Mouse (Mus musculus) heart, embryonic 10.5 days (tissue): Measurements from ENCODE around the gene Gramd1c. TPM values are rescaled to one million over a fixed set of nuclear protein-coding genes. Genes with fewer than 3 reads are reported as not detected.

Experiments used
- DNase-seq: peaks from one replicate; pipeline ENCODE4 v3.0.0-alpha.2; 2017; ENCODE audit warnings: low spot score
- H3K27ac ChIP-seq: fragments of 300-500 bp; sonication (generic); 2 replicates; pipeline ENCODE4 v1.5.1; 2016; ENCODE audit warnings: mild to moderate bottlenecking
- H3K27me3 ChIP-seq: fragments of 300-500 bp; sonication (generic); 2 replicates; pipeline ENCODE4 v1.6.1; 2016; ENCODE audit warnings: mild to moderate bottlenecking; ENCODE audit not compliant: poor library complexity, insufficient read depth, severe bottlenecking
- H3K36me3 ChIP-seq: fragments of 300-500 bp; sonication (generic); 2 replicates; pipeline ENCODE4 v1.6.1; 2016; ENCODE audit warnings: mild to moderate bottlenecking, moderate library complexity
- H3K4me1 ChIP-seq: fragments of 300-500 bp; sonication (generic); 2 replicates; pipeline ENCODE4 v1.6.1; 2016; ENCODE audit warnings: mild to moderate bottlenecking
- H3K4me3 ChIP-seq: fragments of 300-500 bp; sonication (generic); 2 replicates; pipeline ENCODE4 v1.5.1; 2016; ENCODE audit warnings: mild to moderate bottlenecking, moderate library complexity
- H3K9me3 ChIP-seq: fragments of 300-500 bp; sonication (generic); 2 replicates; pipeline ENCODE4 v1.6.1; 2016; ENCODE audit warnings: mild to moderate bottlenecking, moderate library complexity
- WGBS: fragments of 180-500 bp; shearing (Covaris S2); methylation state at CpG from one replicate; pipeline ENCODE4 v1.1.7; 2016; 5-methylcytosine and 5-hydroxymethylcytosine counted together
- polyA plus RNA-seq: library from polyadenylated mRNA; unstranded; fragments of >200 nt; fragmentation: Nextera tagmentation; extraction: Ambion mirVana; gene quantifications from 2 replicates; pipeline ENCODE4 v1.2.1, GENCODE M21; 2016

Gene Gramd1c
- polyA plus RNA-seq = 8.1 and 8.4 TPM in 2 replicates

DNA sequence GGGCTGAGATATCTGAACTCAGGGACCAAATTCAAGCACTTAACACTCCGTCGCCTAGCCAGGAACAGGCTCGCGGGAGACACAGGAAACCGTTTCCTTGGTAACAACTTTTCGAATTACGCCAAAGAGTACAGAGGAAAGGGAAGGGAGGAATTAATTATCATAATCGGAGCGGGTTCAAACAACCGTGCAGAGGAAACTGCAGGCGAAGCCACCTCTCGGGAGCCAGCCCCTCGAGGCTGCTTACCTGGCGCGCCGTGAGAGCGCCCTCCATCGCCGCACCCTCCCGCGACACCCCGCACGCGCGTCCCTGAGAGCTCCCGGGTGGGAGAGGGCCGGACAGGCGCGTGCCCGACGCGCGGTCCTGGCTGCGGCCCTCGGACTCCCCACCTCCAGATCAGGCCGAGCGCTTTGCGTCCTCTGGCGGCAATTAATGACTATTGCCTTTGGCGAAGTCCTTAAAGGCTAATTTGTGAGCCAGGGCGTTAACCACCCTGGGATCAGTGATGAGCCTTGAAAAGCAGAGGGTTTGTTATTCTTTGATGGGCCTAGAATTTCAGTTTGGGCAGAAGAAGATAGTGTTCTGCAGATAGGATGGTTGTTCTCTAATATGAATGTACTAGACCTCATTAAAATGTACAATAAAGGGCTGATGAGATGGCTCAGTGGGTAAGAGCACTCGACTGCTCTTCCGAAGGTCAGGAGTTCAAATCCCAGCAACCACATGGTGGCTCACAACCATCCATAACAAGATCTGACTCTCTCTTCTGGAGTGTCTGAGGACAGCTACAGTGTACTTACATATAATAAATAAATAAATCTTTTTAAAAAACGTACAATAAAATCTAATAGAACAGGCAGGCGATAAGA lies at the start of gene Gramd1c:
TSS of gene Gramd1c (minus strand) at position 321 of the 870 bp plus-strand sequence.
- Histone ChIP-seq H3K4me1 (no peaks in the 10 kb centered on the region), H3K4me3 (peak within 1 kb of the TSS; percentile 72), H3K36me3 (no peaks in the 10 kb centered on the region), H3K27ac (peak within 1 kb of the TSS; percentile 85), H3K27me3 (no peaks in the 10 kb centered on the region), H3K9me3 (no peaks in the 10 kb centered on the region)
- DNase-seq = peak; percentile 86
- WGBS = 8% methylated on average over 45 of the region's 45 CpGs

DNA sequence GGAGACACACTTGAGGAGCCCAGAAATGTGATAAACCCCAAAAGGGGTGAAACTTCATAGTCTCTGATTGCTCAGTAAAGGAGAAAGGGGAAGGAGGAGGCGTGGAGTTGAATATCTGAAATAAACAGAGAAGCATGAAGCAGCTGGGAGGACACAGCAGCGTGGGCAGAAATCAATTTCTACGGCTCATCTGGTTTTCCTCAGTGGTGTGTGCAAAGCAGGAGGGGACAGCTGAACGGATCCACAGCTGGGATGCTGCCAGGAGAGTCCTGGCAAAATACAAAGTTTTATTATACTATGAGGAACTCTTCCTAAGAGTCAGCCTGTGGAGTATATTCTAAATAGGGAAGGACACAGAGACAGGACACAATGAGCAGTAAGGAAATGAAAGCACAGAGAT lies 45.9 kb upstream of the Gramd1c start:
- 81% methylated on average over 4 of the region's 4 CpGs for WGBS
- Histone ChIP-seq H3K27ac (no peak overlapping the region), H3K36me3 (peaks cover 59% of the 10 kb centered on the region), H3K27me3 (no peaks in the 10 kb centered on the region), H3K9me3 (no peaks in the 10 kb centered on the region), H3K4me1 (no peaks in the 10 kb centered on the region), H3K4me3 (no peak overlapping the region)
- no peak for DNase-seq

DNA sequence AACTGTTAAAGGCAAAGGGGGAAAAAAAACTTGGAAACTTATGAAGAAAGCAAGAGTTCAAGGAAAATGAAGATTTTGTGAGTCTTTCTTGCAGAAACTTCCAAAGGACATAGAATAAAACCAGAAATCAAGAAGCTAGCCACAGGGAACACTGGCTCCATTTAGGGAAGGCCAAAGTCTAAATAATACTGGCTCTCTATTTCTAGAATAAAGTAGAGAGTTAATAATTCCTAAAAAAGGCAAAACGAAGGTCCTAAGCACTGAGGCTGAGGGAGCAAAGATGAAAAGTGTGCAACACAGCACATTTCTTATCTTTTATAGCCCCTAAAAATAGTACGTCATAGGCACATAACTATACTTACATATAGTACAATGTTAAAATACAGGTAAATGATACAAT lies 42.1 kb upstream of the Gramd1c start:
- Histone ChIP-seq H3K4me1 (no peaks in the 10 kb centered on the region), H3K27ac (no peak overlapping the region), H3K4me3 (no peak overlapping the region), H3K27me3 (no peaks in the 10 kb centered on the region), H3K36me3 (peaks cover 72% of the 10 kb centered on the region), H3K9me3 (no peaks in the 10 kb centered on the region)
- 95% methylated on average over 2 of the region's 2 CpGs for WGBS
- no peak for DNase-seq

DNA sequence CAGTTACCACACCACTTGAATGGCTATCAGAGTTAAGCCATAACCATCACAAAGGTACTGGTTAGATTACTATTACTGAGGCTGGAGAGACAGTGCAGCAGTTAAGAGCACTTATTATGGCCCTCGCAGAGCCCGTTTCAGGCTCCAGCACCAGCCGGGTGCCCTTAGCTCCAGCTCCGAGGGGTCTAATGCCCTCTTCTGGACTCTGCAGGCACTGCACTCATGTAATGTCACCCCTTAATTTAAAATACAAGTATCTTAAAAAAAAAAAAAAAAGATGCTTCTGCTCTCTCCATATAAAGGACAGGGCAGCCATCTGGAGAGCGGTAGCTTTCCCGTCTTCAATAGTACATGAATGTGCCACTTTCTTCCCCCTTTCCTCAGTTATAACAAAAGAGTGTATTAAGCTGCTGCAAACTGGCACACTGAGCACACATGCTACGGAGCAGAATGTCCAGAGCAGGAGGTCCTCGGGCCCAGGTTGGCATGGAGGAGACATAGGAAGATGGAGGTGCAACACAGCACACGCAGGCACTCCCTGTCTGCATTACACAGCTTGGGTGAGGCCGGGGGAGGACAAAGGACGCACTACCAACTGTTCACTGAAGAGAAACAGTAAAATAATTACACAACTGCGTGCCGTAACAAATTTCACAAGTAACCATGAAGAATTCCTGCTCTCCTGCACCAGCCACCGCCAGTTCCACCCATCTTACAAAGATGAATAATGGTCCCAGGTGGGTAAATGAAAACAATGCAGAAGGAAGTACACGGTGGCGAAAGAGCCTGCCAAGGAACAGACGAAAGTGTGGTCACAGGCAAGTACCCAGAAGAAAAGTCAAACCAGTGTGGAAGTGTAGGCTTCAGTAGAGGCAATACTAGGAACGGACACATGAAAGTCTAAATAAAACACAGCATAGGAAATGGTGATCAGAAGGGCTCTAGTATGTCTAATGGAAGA lies 40.9 kb upstream of the Gramd1c start:
- H3K27ac ChIP-seq = no peak overlapping the region
- WGBS = 91% methylated on average over 18 of the region's 18 CpGs
- peaks cover 73% of the 10 kb centered on the region for H3K36me3 ChIP-seq

DNA sequence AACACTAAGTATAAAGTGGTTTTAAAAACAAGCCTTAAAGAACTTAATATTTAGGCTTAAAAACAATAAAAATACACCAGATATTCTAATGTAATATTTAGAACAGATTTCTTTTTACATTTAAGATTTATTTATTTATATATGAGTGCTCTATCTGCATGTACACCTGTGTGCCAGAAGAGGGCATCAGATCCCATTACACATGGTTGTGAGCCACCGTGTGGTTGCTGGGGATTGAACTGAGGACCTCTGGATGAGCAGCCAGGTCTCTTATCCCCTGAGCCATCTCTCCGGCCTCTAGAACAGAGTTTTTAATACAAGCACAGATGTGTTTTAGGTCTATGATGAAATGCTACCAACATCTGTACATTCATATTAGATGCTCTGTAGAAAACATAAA lies 39.8 kb upstream of the Gramd1c start:
- Histone ChIP-seq H3K9me3 (no peaks in the 10 kb centered on the region), H3K4me1 (no peaks in the 10 kb centered on the region), H3K4me3 (no peak overlapping the region), H3K36me3 (peaks cover 73% of the 10 kb centered on the region), H3K27ac (no peak overlapping the region), H3K27me3 (no peaks in the 10 kb centered on the region)
- DNase-seq = no peak
- WGBS = 90% methylated on average over 2 of the region's 2 CpGs

More for the DNA sequence above, 40.9 kb upstream of the Gramd1c start:
- Histone ChIP-seq H3K27me3 (no peaks in the 10 kb centered on the region), H3K4me1 (no peaks in the 10 kb centered on the region), H3K4me3 (no peak overlapping the region), H3K9me3 (no peaks in the 10 kb centered on the region)
- no peak for DNase-seq

DNA sequence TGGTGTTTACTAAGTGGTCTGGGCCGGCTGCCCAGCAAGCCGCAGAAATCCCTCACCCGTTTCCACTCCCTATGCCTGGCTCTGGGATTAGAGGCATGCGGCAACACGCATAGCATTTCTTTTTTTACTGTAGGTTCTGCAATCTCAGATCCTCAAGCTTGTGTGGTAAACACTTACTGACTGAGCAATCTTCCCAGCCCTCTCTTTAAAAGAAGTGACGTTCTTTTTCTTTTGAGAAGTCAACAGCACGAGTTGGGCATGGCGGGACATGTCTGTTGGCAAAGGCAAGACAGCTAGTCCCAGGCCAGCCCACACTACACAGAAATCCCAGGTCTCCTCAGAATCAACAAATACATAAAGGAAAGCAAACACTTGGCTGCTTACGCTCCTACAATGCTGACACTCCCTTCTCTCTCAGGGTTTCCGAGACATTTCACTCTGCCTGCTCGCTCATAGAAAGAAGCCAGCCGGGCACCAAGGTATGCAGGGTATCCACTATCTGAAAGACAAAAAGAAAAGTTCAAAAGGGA lies 38.1 kb upstream of the Gramd1c start:
- no peaks in the 10 kb centered on the region for H3K27me3 ChIP-seq
- peaks cover 73% of the 10 kb centered on the region for H3K36me3 ChIP-seq
- no peak for DNase-seq
- H3K4me1 ChIP-seq = no peaks in the 10 kb centered on the region
- H3K27ac ChIP-seq = no peak overlapping the region
- WGBS = 92% methylated on average over 12 of the region's 12 CpGs
- no peaks in the 10 kb centered on the region for H3K9me3 ChIP-seq
- H3K4me3 ChIP-seq = no peak overlapping the region

DNA sequence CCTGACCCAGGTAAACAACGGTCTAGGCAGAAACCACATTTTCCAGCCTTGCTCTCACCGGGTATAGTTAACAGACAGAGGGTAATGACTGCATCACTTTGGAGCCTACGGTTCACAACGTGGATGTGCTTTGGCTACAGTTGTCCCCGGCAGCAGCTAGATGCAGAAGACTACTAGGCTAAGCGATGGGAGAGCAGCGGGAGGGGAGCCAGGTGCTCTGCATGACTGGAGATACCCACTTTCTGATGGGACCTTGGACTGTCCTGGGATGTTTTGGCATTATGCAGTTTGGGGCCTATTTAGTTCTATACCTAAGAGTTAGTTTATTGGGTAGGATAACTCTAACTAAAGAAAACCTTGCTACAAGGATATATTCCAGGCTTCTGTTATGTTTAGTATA lies 36.2 kb upstream of the Gramd1c start:
- H3K36me3 ChIP-seq = peaks cover 88% of the 10 kb centered on the region
- 90% methylated on average over 7 of the region's 7 CpGs for WGBS
- H3K9me3 ChIP-seq = no peaks in the 10 kb centered on the region
- H3K27me3 ChIP-seq = no peaks in the 10 kb centered on the region
- H3K27ac ChIP-seq = no peak overlapping the region
- DNase-seq = no peak
- H3K4me1 ChIP-seq = no peaks in the 10 kb centered on the region
- H3K4me3 ChIP-seq = no peak overlapping the region

DNA sequence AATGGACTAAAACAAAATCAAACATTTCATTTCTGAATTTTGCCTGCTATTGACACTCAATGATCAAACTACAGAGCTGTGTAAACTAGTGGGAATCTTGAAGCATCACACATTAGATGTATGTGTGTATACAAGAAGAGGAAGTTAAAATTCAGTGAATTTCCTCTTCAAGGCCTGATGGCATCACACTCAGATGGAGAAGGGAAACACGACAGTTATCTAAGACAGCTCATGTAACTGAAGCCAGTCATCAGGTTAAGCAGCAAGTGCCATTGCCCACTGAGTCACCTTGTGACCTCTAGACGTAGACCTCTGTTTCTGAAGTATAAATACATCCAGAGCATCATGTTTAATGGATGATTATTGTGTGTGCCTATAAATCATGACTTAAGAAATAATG lies 24.5 kb upstream of the Gramd1c start:
- Histone ChIP-seq H3K4me3 (no peak overlapping the region), H3K36me3 (peaks cover 81% of the 10 kb centered on the region), H3K27ac (no peak overlapping the region), H3K4me1 (no peaks in the 10 kb centered on the region), H3K27me3 (no peaks in the 10 kb centered on the region), H3K9me3 (no peaks in the 10 kb centered on the region)
- WGBS = 71% methylated on average over 2 of the region's 2 CpGs
- DNase-seq = no peak

DNA sequence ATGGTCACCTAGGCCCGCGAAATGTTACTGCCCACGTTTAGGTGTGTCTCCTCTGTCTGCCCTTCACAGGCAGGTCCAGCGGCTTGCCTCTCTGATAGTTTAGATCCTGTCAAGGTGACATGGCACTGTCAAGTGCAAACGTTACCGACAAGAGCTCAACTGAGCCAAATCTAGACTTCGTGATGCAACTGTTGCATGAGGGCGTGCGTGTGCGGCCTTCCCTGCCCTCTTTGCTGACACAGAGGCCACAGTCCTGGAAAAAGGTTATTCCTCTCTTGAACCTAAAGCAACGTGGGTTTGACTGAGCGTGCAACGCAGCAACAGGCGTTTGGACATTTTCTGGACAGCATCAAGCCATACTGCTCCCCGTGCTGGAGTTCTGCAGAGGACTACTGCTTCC lies 1.8 kb downstream of the Gramd1c start:
- Histone ChIP-seq H3K36me3 (no peaks in the 10 kb centered on the region), H3K4me3 (no peak overlapping the region), H3K9me3 (no peaks in the 10 kb centered on the region), H3K27ac (no peak overlapping the region), H3K4me1 (no peaks in the 10 kb centered on the region), H3K27me3 (no peaks in the 10 kb centered on the region)
- peak; percentile 64 for DNase-seq
- WGBS = 85% methylated on average over 15 of the region's 15 CpGs

DNA sequence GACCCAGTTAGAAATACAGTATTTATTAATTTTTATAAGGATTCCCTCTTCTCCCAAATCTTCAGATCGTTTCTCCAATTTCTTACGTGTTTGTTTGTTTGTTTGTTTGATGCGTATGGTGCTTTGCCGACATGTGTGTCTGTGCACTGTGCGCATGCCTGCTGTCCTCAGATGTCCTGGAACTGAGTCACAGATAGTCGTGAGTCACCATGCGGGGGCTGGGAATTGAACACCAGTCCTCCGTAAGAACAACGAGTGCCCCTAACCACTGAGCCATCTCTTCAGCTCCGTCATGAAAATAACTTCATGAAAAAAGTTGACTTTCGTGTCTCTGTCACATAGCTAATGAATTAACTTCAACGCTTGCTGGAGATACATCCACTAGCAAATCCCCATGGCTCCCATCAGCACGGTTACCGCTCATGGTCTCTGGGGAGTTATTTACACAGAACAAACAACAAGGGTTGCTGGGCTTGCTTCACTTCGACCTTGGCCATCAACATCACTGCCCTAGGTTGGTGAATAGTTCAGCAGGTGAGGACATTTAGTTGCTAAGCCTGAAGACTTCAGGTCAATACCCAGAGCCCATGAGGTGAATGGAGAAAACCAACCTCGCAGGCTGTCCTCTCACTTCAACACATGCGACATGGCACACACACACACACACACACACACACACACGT lies 2.4 kb downstream of the Gramd1c start:
- Histone ChIP-seq H3K36me3 (no peaks in the 10 kb centered on the region), H3K4me1 (no peaks in the 10 kb centered on the region), H3K9me3 (no peaks in the 10 kb centered on the region), H3K4me3 (no peak overlapping the region), H3K27me3 (no peaks in the 10 kb centered on the region), H3K27ac (no peak overlapping the region)
- WGBS = 88% methylated on average over 18 of the region's 18 CpGs
- no peak for DNase-seq

DNA sequence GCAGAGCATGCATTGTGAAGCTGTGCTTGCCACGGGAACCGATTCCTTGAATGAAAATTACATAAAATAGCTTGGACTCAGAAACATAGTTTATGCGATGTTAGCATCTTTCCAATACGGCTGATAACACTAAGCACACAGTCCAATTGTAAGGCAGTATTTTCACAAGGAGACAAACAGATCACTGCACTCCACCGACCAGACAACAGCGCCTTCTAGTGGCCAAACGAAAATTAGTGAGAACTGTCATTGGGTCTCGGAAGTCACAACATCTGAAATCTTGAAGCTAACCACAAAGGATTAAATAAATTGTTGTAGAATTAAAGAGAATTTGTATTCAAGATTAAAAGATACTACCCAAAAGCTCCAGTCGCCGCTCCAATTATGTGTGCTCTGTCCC lies 4.4 kb downstream of the Gramd1c start:
- Histone ChIP-seq H3K27ac (no peak overlapping the region), H3K4me1 (no peaks in the 10 kb centered on the region), H3K36me3 (no peaks in the 10 kb centered on the region), H3K9me3 (no peaks in the 10 kb centered on the region), H3K27me3 (no peaks in the 10 kb centered on the region), H3K4me3 (no peak overlapping the region)
- DNase-seq = peak; percentile 80
- 25% methylated on average over 10 of the region's 10 CpGs for WGBS

DNA sequence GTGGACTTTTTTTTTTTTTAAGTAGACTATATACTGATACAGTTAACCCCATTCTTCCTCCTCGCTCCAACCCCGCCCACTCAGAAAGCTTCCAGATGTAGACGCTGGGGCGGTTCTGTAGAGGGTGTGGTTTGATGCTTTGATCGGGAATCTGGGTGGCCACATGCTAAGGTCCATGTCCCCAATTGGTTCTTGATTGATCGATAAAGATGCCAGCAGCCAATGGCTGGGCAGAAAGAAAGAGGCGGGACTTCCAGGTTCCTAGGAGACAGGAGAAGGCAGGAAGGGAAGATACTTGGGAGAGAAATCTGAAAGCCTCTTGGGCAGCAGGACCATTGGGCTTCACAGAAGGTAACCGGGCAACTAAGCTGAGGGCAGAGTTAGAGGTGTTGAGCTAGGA lies 7.4 kb downstream of the Gramd1c start:
- Histone ChIP-seq H3K9me3 (no peaks in the 10 kb centered on the region), H3K36me3 (no peaks in the 10 kb centered on the region), H3K4me1 (no peaks in the 10 kb centered on the region), H3K27ac (no peak overlapping the region), H3K27me3 (no peaks in the 10 kb centered on the region), H3K4me3 (no peak overlapping the region)
- no peak for DNase-seq
- 58% methylated on average over 8 of the region's 8 CpGs for WGBS
